Mouse (Mus musculus) intestine, embryonic 16.5 days (tissue): ENCODE results near the gene Olfr102. TPM values are rescaled to one million over a fixed set of nuclear protein-coding genes. Genes with fewer than 3 reads are reported as not detected.

Experiments
- ATAC-seq: fragments of 200-750 bp; cut with Nextera tagmentation; 2 replicates; pipeline ENCODE4 v1.8.0; 2017; ENCODE audit warnings: moderate TSS enrichment, moderate library complexity
- H3K27ac ChIP-seq: fragments of 300-500 bp; sonication (generic); 2 replicates; pipeline ENCODE4 v1.5.1; 2014; ENCODE audit warnings: mild to moderate bottlenecking, low read length
- H3K27me3 ChIP-seq: fragments of 300-500 bp; sonication (generic); replicated peaks from 2 replicates; pipeline ENCODE4 v1.6.1; 2014; ENCODE audit warnings: low read length, control low read depth, mixed read lengths; ENCODE audit not compliant: control insufficient read depth, insufficient read depth
- H3K36me3 ChIP-seq: fragments of 300-500 bp; sonication (generic); 2 replicates; pipeline ENCODE4 v1.6.1; 2014; ENCODE audit warnings: low read length, control low read depth; ENCODE audit not compliant: control insufficient read depth, insufficient read depth
- H3K4me1 ChIP-seq: fragments of 300-500 bp; sonication (generic); 2 replicates; pipeline ENCODE4 v1.6.1; 2014; ENCODE audit warnings: low read length, control low read depth, mixed read lengths; ENCODE audit not compliant: control insufficient read depth, insufficient read depth
- H3K4me2 ChIP-seq: fragments of 300-500 bp; sonication (generic); 2 replicates; pipeline ENCODE4 v1.6.1; 2014; ENCODE audit warnings: low read depth, low read length, control low read depth
- H3K4me3 ChIP-seq: fragments of 300-500 bp; sonication (generic); 2 replicates; pipeline ENCODE4 v1.5.1; 2014; ENCODE audit warnings: mild to moderate bottlenecking, low read length
- H3K9ac ChIP-seq: fragments of 300-500 bp; sonication (generic); 2 replicates; pipeline ENCODE4 v1.6.1; 2014; ENCODE audit warnings: low read depth, low read length
- H3K9me3 ChIP-seq: fragments of 300-500 bp; sonication (generic); 2 replicates; pipeline ENCODE4 v1.6.1; 2016; ENCODE audit warnings: low read length, control low read depth; ENCODE audit not compliant: control insufficient read depth
- WGBS: fragments of 180-500 bp; shearing (Covaris S2); extraction: QIAGEN DNeasy Blood & Tissue Kit; methylation state at CpG from one replicate; pipeline ENCODE4 v1.1.7; 2014; 5-methylcytosine and 5-hydroxymethylcytosine counted together
- polyA plus RNA-seq: library from polyadenylated mRNA; unstranded; fragments of >200 nt; fragmentation: Nextera tagmentation; extraction: Ambion mirVana; gene quantifications from 2 replicates; pipeline ENCODE4 v1.2.1, GENCODE M21; 2015

The Olfr102 gene
- not detected in 2 replicates for polyA plus RNA-seq

- Histone ChIP-seq H3K9me3 (no peaks in the 10 kb centered on the region), H3K4me2 (no peak within 1 kb of the TSS)
These were observed at the start of gene Olfr102 for GRCm38 (mm10) chr17:37316954-37317353. TSS of gene Olfr102 (minus strand) at chr17:37317054.

GRCm38 (mm10) chr17:37359282-37359681 is 42.4 kb upstream of the Olfr102 start, which contains the start of gene Olfr104-ps:
TSS of gene Olfr104-ps (plus strand) at chr17:37359582.
- ATAC-seq, result no peak
- Histone ChIP-seq H3K27me3 (no peaks in the 10 kb centered on the region), H3K27ac (no peak within 1 kb of the TSS), H3K4me2 (no peak within 1 kb of the TSS), H3K4me3 (no peak within 1 kb of the TSS), H3K36me3 (no peaks in the 10 kb centered on the region), H3K9me3 (no peaks in the 10 kb centered on the region), H3K9ac (no peak within 1 kb of the TSS), H3K4me1 (no peaks in the 10 kb centered on the region)

More at GRCm38 (mm10) chr17:37316954-37317353, at the start of gene Olfr102:
- Histone ChIP-seq H3K27ac (no peak within 1 kb of the TSS), H3K4me1 (no peaks in the 10 kb centered on the region), H3K9ac (no peak within 1 kb of the TSS), H3K36me3 (no peaks in the 10 kb centered on the region), H3K27me3 (no peaks in the 10 kb centered on the region), H3K4me3 (no peak within 1 kb of the TSS)
- ATAC-seq, result no peak

GRCm38 (mm10) chr17:37339598-37339997 is 22.7 kb upstream of the Olfr102 start, which contains the start of gene Olfr103:
TSS of gene Olfr103 (minus strand) at chr17:37339698.
- Histone ChIP-seq H3K4me1 (no peaks in the 10 kb centered on the region), H3K27ac (no peak within 1 kb of the TSS), H3K4me3 (no peak within 1 kb of the TSS), H3K36me3 (no peaks in the 10 kb centered on the region), H3K4me2 (no peak within 1 kb of the TSS), H3K27me3 (no peaks in the 10 kb centered on the region), H3K9me3 (no peaks in the 10 kb centered on the region), H3K9ac (no peak within 1 kb of the TSS)
- no peak for ATAC-seq
- 88% methylated on average over 2 of the region's 2 CpGs for WGBS

- no peak overlapping the region for H3K4me3 ChIP-seq
- H3K27ac ChIP-seq, result no peak overlapping the region
- H3K27me3 ChIP-seq, result no peaks in the 10 kb centered on the region
- no peak overlapping the region for H3K4me2 ChIP-seq
- ATAC-seq, result peak; percentile 94
- no peaks in the 10 kb centered on the region for H3K36me3 ChIP-seq
- WGBS, result 25% methylated on average over 2 of the region's 2 CpGs
- no peak overlapping the region for H3K9ac ChIP-seq
- H3K4me1 ChIP-seq, result no peaks in the 10 kb centered on the region
- no peaks in the 10 kb centered on the region for H3K9me3 ChIP-seq
These were observed 6.6 kb downstream of the Olfr102 start for GRCm38 (mm10) chr17:37310146-37310699.

- Histone ChIP-seq H3K9ac (no peak overlapping the region), H3K4me3 (no peak overlapping the region), H3K27ac (no peak overlapping the region), H3K36me3 (no peaks in the 10 kb centered on the region), H3K4me2 (no peak overlapping the region), H3K9me3 (no peaks in the 10 kb centered on the region), H3K27me3 (no peaks in the 10 kb centered on the region), H3K4me1 (no peaks in the 10 kb centered on the region)
- ATAC-seq, result no peak
- 43% methylated on average over 4 of the region's 4 CpGs for WGBS
These were observed 8.4 kb downstream of the Olfr102 start for GRCm38 (mm10) chr17:37308483-37308882.

GRCm38 (mm10) chr17:37304213-37304612 is 12.6 kb downstream of the Olfr102 start, which contains the start of gene Olfr101:
TSS of gene Olfr101 (minus strand) at chr17:37304313.
- Histone ChIP-seq H3K4me2 (no peak within 1 kb of the TSS), H3K4me3 (no peak within 1 kb of the TSS), H3K27ac (no peak within 1 kb of the TSS), H3K27me3 (no peaks in the 10 kb centered on the region), H3K36me3 (no peaks in the 10 kb centered on the region), H3K9me3 (no peaks in the 10 kb centered on the region), H3K9ac (no peak within 1 kb of the TSS), H3K4me1 (no peaks in the 10 kb centered on the region)
- 84% methylated on average over 4 of the region's 4 CpGs for WGBS
- ATAC-seq, result no peak

GRCm38 (mm10) chr17:37283360-37283759 is 33.5 kb downstream of the Olfr102 start, which contains the start of gene Olfr99:
TSS of gene Olfr99 (minus strand) at chr17:37283460.
- no peaks in the 10 kb centered on the region for H3K9me3 ChIP-seq
- H3K36me3 ChIP-seq, result no peaks in the 10 kb centered on the region
- H3K27ac ChIP-seq, result no peak within 1 kb of the TSS
- H3K9ac ChIP-seq, result no peak within 1 kb of the TSS
- H3K4me2 ChIP-seq, result no peak within 1 kb of the TSS
- no peaks in the 10 kb centered on the region for H3K4me1 ChIP-seq
- no peak for ATAC-seq
- no peak within 1 kb of the TSS for H3K4me3 ChIP-seq
- WGBS, result 77% methylated on average over 1 of the region's 1 CpGs
- no peaks in the 10 kb centered on the region for H3K27me3 ChIP-seq

GRCm38 (mm10) chr17:37280331-37280730 is 36.5 kb downstream of the Olfr102 start:
- no peaks in the 10 kb centered on the region for H3K9me3 ChIP-seq
- H3K36me3 ChIP-seq, result no peaks in the 10 kb centered on the region
- no peaks in the 10 kb centered on the region for H3K4me1 ChIP-seq
- no peak overlapping the region for H3K27ac ChIP-seq
- no peak overlapping the region for H3K4me3 ChIP-seq
- WGBS, result 90% methylated on average over 1 of the region's 1 CpGs
- H3K9ac ChIP-seq, result no peak overlapping the region
- H3K27me3 ChIP-seq, result no peaks in the 10 kb centered on the region
- no peak overlapping the region for H3K4me2 ChIP-seq
- no peak for ATAC-seq

- Histone ChIP-seq H3K9ac (no peak overlapping the region), H3K27ac (no peak overlapping the region), H3K9me3 (no peaks in the 10 kb centered on the region), H3K4me3 (no peak overlapping the region), H3K27me3 (no peaks in the 10 kb centered on the region), H3K4me1 (no peaks in the 10 kb centered on the region), H3K36me3 (no peaks in the 10 kb centered on the region), H3K4me2 (no peak overlapping the region)
- ATAC-seq, result no peak
These were observed 40.3 kb downstream of the Olfr102 start for GRCm38 (mm10) chr17:37276573-37276972.
